In genomic region chr11:11923345-11923744, GRCm38 (mm10) we compare ENCODE assay signal across 20 mouse cellular contexts. TPM values are rescaled to one million over a fixed set of nuclear protein-coding genes. Genes with fewer than 3 reads are reported as not detected.
DNase-seq lines count a peak whose midpoint lies in the region; ATAC-seq and TF ChIP-seq lines count a peak whose summit lies in the region.
"Had no signal": no experiment of that assay in that cellular context is flagged by ENCODE, and none has a peak within 500 bp of the region (broad histone marks: within the 10 kb centered on the region; RNA-seq: fewer than 3 reads in every experiment).

No protein-coding gene starts in this region.

- no peak overlapping the region for H3K27ac ChIP-seq in heart, embryonic 11.5 days (ENCODE audit: low read depth, low read length)
- no peak overlapping the region for H3K27ac ChIP-seq in liver, postnatal 0 days (ENCODE audit: low read depth)
- H3K27ac ChIP-seq: forebrain, embryonic 15.5 days; hindbrain, embryonic 13.5 days; kidney, postnatal 0 days; macrophage; midbrain, embryonic 13.5 days; neural tube, embryonic 12.5 days had no signal

- no peaks in the 10 kb centered on the region for H3K27me3 ChIP-seq in heart, embryonic 11.5 days (ENCODE audit: control insufficient read depth, insufficient read depth, low read length)
- no peaks in the 10 kb centered on the region for H3K27me3 ChIP-seq in liver, postnatal 0 days (ENCODE audit: insufficient read depth, low read length)
- H3K27me3 ChIP-seq: forebrain, embryonic 15.5 days; hindbrain, embryonic 13.5 days; midbrain, embryonic 13.5 days; neural tube, embryonic 12.5 days had no signal

- H3K9ac ChIP-seq in heart, embryonic 11.5 days (ENCODE audit: low read depth, low read length): no peak overlapping the region
- no peak overlapping the region for H3K9ac ChIP-seq in liver, postnatal 0 days (replicated peaks)
- H3K9ac ChIP-seq: forebrain, embryonic 15.5 days; hindbrain, embryonic 13.5 days; midbrain, embryonic 13.5 days; neural tube, embryonic 12.5 days had no signal

- no peak for TF ChIP-seq CTCF in liver, postnatal 0 days (IDR thresholded peaks at IDR 0.05; ENCODE audit: low read depth)

- no peak overlapping the region for H3K4me2 ChIP-seq in heart, embryonic 11.5 days
- peak overlapping the region; percentile 31; the same call in 1 of the 2 replicates for H3K4me2 ChIP-seq in liver, postnatal 0 days (ENCODE audit: low read depth, low read length)
- H3K4me2 ChIP-seq: forebrain, embryonic 15.5 days; hindbrain, embryonic 13.5 days; midbrain, embryonic 13.5 days; neural tube, embryonic 12.5 days had no signal

- no peaks in the 10 kb centered on the region for H3K36me3 ChIP-seq in heart, embryonic 11.5 days (ENCODE audit: control insufficient read depth, insufficient read depth, low read length)
- H3K36me3 ChIP-seq in liver, postnatal 0 days (replicated peaks; ENCODE audit: insufficient read depth, low read length): no peaks in the 10 kb centered on the region
- H3K36me3 ChIP-seq: forebrain, embryonic 15.5 days; hindbrain, embryonic 13.5 days; midbrain, embryonic 13.5 days; neural tube, embryonic 12.5 days had no signal

- no peaks in the 10 kb centered on the region; the same call in 1 of the 2 replicates for H3K4me1 ChIP-seq in heart, embryonic 11.5 days (ENCODE audit: control insufficient read depth, insufficient read depth, low read length)
- no peaks in the 10 kb centered on the region for H3K4me1 ChIP-seq in liver, postnatal 0 days (ENCODE audit: insufficient read depth)
- H3K4me1 ChIP-seq: forebrain, embryonic 15.5 days; hindbrain, embryonic 13.5 days; midbrain, embryonic 13.5 days had no signal

- no peak overlapping the region for H3K4me3 ChIP-seq in heart, embryonic 11.5 days (ENCODE audit: low read depth, low read length)
- H3K4me3 ChIP-seq in liver, postnatal 0 days (ENCODE audit: low read depth, low read length): no peak overlapping the region
- H3K4me3 ChIP-seq: forebrain, embryonic 15.5 days; hindbrain, embryonic 13.5 days; midbrain, embryonic 13.5 days; neural tube, embryonic 12.5 days had no signal

- no peak for DNase-seq in heart, adult 9 months (ENCODE audit: low spot score in 2 of 2)
- DNase-seq in c-Kit-negative CD71-positive TER-119-positive erythroid progenitor cells, embryonic 14.5 days (ENCODE audit: low read depth, low spot score): peak; percentile 30
- peak; percentile 25 for DNase-seq in liver
- no peak for DNase-seq in liver, postnatal 0 days
- no peak for DNase-seq in right cerebral cortex, postnatal 10 days (ENCODE audit: low spot score in 2 of 2)
- DNase-seq in urinary bladder, postnatal 4 days (ENCODE audit: low spot score in 2 of 2): no peak
- no peak for DNase-seq in right cerebral cortex, postnatal 14 days
- DNase-seq: cerebellum, postnatal 14 days; heart, adult 18-20 months; heart, postnatal 10 days; spleen, adult 18-20 months; thymus, postnatal 36 days had no signal

- H3K9me3 ChIP-seq in heart, embryonic 11.5 days (replicated peaks; ENCODE audit: control insufficient read depth, low read length): no peaks in the 10 kb centered on the region
- no peaks in the 10 kb centered on the region for H3K9me3 ChIP-seq in liver, postnatal 0 days (ENCODE audit: low read length)
- H3K9me3 ChIP-seq: forebrain, embryonic 15.5 days; hindbrain, embryonic 13.5 days; midbrain, embryonic 13.5 days; neural tube, embryonic 12.5 days had no signal

- 0 out of 2 replicates have a peak, but pooled peaks have one; percentile 40 for TF ChIP-seq EP300 in liver, postnatal 0 days (IDR thresholded peaks at IDR 0.05; ENCODE audit: low read depth)

- 61% methylated on average over 3 of the region's 3 CpGs for WGBS in heart, embryonic 11.5 days (ENCODE audit: insufficient replicate concordance)
- WGBS in liver, postnatal 0 days (ENCODE audit: insufficient replicate concordance): 73% methylated on average over 3 of the region's 3 CpGs

- peak; percentile 82 for ATAC-seq in heart, embryonic 11.5 days (replicated peaks; ENCODE audit: insufficient number of reproducible peaks, low FRiP score, low TSS enrichment)
- no peak for ATAC-seq in liver, postnatal 0 days
- ATAC-seq: forebrain, embryonic 15.5 days; inflammation-experienced regulatory T-cells, adult 6 months; midbrain, embryonic 13.5 days had no signal

RNA-seq across cellular contexts. Expression of gene Ddc, which starts 25.4 kb away (rescaled TPM):
- 39.7 and 44.5 TPM in 2 replicates for polyA plus RNA-seq in heart, embryonic 11.5 days (2014; fragmentation: Nextera tagmentation; extraction: Ambion mirVana)
- 17.5 and 19.5 TPM in 2 replicates for polyA plus RNA-seq in liver, postnatal 0 days (2015; fragmentation: Nextera tagmentation; extraction: Ambion mirVana)
- polyA plus RNA-seq: macrophage had no signal

Comparison
In these comparisons a context has a peak if more than half of its experiments do, and no peak if none do; other contexts are left out.
1. DNase-seq: peak in c-Kit-negative CD71-positive TER-119-positive erythroid progenitor cells, embryonic 14.5 days (single experiment) and liver (single experiment); none in heart, adult 9 months (0 of 2), liver, postnatal 0 days (single experiment), right cerebral cortex, postnatal 10 days (0 of 2), urinary bladder, postnatal 4 days (0 of 2) and right cerebral cortex, postnatal 14 days (single experiment).